Comparison of ENCODE assay signal across 8 mouse cellular contexts in the genomic region with DNA sequence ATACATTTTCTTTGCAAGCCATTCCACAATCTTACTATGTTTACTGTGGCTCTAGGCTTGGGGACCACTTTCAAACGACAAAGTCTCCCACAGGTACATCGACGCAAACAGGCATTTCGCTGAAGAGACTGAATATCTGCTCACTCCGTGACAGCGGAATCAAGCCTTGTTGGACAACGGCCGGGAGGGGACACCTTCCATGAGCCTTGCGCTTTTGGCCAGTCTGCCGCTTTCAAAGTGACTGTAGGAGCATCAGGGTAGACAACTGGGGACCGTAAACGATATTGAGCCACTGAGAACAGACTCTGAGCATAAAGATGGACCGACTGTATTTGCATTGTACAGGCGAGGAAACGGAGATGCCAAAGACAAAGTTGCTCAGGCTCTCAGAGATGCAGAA. TPM values are rescaled to one million over a fixed set of nuclear protein-coding genes. Genes with fewer than 3 reads are reported as not detected.
DNase-seq lines count a peak whose midpoint lies in the region; ATAC-seq and TF ChIP-seq lines count a peak whose summit lies in the region.

No protein-coding gene starts in this region.

- H3K9ac ChIP-seq in lung, embryonic 15.5 days, result no peak overlapping the region; the same call in 1 of the 2 replicates
- peak overlapping the region; percentile 68 for H3K9ac ChIP-seq in forebrain, embryonic 12.5 days
- no peak overlapping the region for H3K9ac ChIP-seq in intestine, postnatal 0 days (ENCODE audit: low read depth, low read length)
- no peak overlapping the region for H3K9ac ChIP-seq in neural tube, embryonic 14.5 days (replicated peaks; ENCODE audit: low read depth, low read length)

- no peak for DNase-seq in lung, postnatal 4 days
- no peak for DNase-seq in thymus, postnatal 14 days
- no peak for DNase-seq in cerebellum, adult 8-10 months
- DNase-seq in testis, postnatal 14 days (ENCODE audit: low spot score), result no peak

- peak overlapping the region; percentile 79; the same call in 1 of the 2 replicates for H3K4me3 ChIP-seq in lung, embryonic 15.5 days
- H3K4me3 ChIP-seq in forebrain, embryonic 12.5 days (replicated peaks), result peak overlapping the region; percentile 63; the same call in 1 of the 2 replicates
- H3K4me3 ChIP-seq in intestine, postnatal 0 days (ENCODE audit: low read depth, low read length), result no peak overlapping the region
- no peak overlapping the region for H3K4me3 ChIP-seq in neural tube, embryonic 14.5 days (ENCODE audit: low read depth, low read length)

- no peak for ATAC-seq in lung, embryonic 15.5 days (ENCODE audit: borderline replicate concordance, extremely low read depth, low FRiP score, low TSS enrichment)
- no peak for ATAC-seq in forebrain, embryonic 12.5 days (ENCODE audit: low FRiP score)
- ATAC-seq in intestine, postnatal 0 days, result no peak
- no peak for ATAC-seq in neural tube, embryonic 14.5 days (ENCODE audit: low read depth)

- H3K9me3 ChIP-seq in lung, embryonic 15.5 days, result no peaks in the 10 kb centered on the region
- no peaks in the 10 kb centered on the region for H3K9me3 ChIP-seq in forebrain, embryonic 12.5 days
- no peaks in the 10 kb centered on the region for H3K9me3 ChIP-seq in intestine, postnatal 0 days (ENCODE audit: control insufficient read depth)
- H3K9me3 ChIP-seq in neural tube, embryonic 14.5 days (ENCODE audit: control insufficient read depth, low read length), result no peaks in the 10 kb centered on the region

- H3K27me3 ChIP-seq in lung, embryonic 15.5 days, result no peaks in the 10 kb centered on the region
- H3K27me3 ChIP-seq in forebrain, embryonic 12.5 days, result no peaks in the 10 kb centered on the region
- H3K27me3 ChIP-seq in intestine, postnatal 0 days (replicated peaks; ENCODE audit: control insufficient read depth, insufficient read depth, low read length), result no peaks in the 10 kb centered on the region
- no peaks in the 10 kb centered on the region for H3K27me3 ChIP-seq in neural tube, embryonic 14.5 days (ENCODE audit: control insufficient read depth, insufficient read depth, low read length)

- H3K4me1 ChIP-seq in lung, embryonic 15.5 days, result peaks cover 9% of the 10 kb centered on the region
- H3K4me1 ChIP-seq in forebrain, embryonic 12.5 days, result peaks cover 14% of the 10 kb centered on the region
- H3K4me1 ChIP-seq in intestine, postnatal 0 days (replicated peaks; ENCODE audit: control insufficient read depth, insufficient read depth, low read length), result no peaks in the 10 kb centered on the region
- H3K4me1 ChIP-seq in neural tube, embryonic 14.5 days (ENCODE audit: control insufficient read depth, insufficient read depth, low read length), result no peaks in the 10 kb centered on the region

- no peak for TF ChIP-seq CTCF in intestine, postnatal 0 days (IDR thresholded peaks at IDR 0.05; ENCODE audit: low read depth)

- H3K27ac ChIP-seq in lung, embryonic 15.5 days, result no peak overlapping the region
- H3K27ac ChIP-seq in forebrain, embryonic 12.5 days, result no peak overlapping the region
- H3K27ac ChIP-seq in intestine, postnatal 0 days (ENCODE audit: low read depth, low read length), result no peak overlapping the region
- H3K27ac ChIP-seq in neural tube, embryonic 14.5 days (ENCODE audit: low read depth, low read length), result no peak overlapping the region

- 77% methylated on average over 15 of the region's 15 CpGs for WGBS in lung, embryonic 15.5 days
- 83% methylated on average over 15 of the region's 15 CpGs for WGBS in forebrain, embryonic 12.5 days
- 82% methylated on average over 15 of the region's 15 CpGs for WGBS in intestine, postnatal 0 days
- 83% methylated on average over 15 of the region's 15 CpGs for whole genome bisulfite sequencing in neural tube, embryonic 14.5 days

- 0 out of 2 replicates have a peak, but pooled peaks cover 3% of the 10 kb centered on the region for H3K36me3 ChIP-seq in lung, embryonic 15.5 days
- peaks cover 11% of the 10 kb centered on the region; the same call in 1 of the 2 replicates for H3K36me3 ChIP-seq in forebrain, embryonic 12.5 days (replicated peaks)
- no peaks in the 10 kb centered on the region; the same call in 1 of the 2 replicates for H3K36me3 ChIP-seq in intestine, postnatal 0 days (ENCODE audit: control insufficient read depth, insufficient read depth)
- no peaks in the 10 kb centered on the region for H3K36me3 ChIP-seq in neural tube, embryonic 14.5 days (ENCODE audit: control insufficient read depth, insufficient read depth, low read length)

- H3K4me2 ChIP-seq in lung, embryonic 15.5 days, result peak overlapping the region; percentile 81; the same call in 1 of the 2 replicates
- peak overlapping the region; percentile 81 for H3K4me2 ChIP-seq in forebrain, embryonic 12.5 days
- H3K4me2 ChIP-seq in intestine, postnatal 0 days (replicated peaks; ENCODE audit: low read depth), result peak overlapping the region; percentile 95
- peak overlapping the region; percentile 54; the same call in 1 of the 2 replicates for H3K4me2 ChIP-seq in neural tube, embryonic 14.5 days (ENCODE audit: low read depth, low read length)

RNA-seq across cellular contexts. Expression of a gene that starts 1.5 kb away (rescaled TPM):
- 52.3 and 54.6 TPM in 2 replicates for polyA plus RNA-seq in lung, embryonic 15.5 days (2015; fragmentation: Nextera tagmentation; extraction: Ambion mirVana)
- 52.2 and 57.2 TPM in 2 replicates for polyA plus RNA-seq in forebrain, embryonic 12.5 days (2016; fragmentation: Nextera tagmentation; extraction: Ambion mirVana)
- 18.9 and 21.1 TPM in 2 replicates for polyA plus RNA-seq in intestine, postnatal 0 days (2015; fragmentation: Nextera tagmentation; extraction: Ambion mirVana)
- polyA plus RNA-seq in neural tube, embryonic 14.5 days (2014; fragmentation: Nextera tagmentation; extraction: Ambion mirVana), result 37.1 and 38.4 TPM in 2 replicates

RNA-seq across cellular contexts. Expression of a gene that starts 54.0 kb away (rescaled TPM):
- 36.6 and 38.6 TPM in 2 replicates for polyA plus RNA-seq in lung, embryonic 15.5 days (2015; fragmentation: Nextera tagmentation; extraction: Ambion mirVana)
- polyA plus RNA-seq in forebrain, embryonic 12.5 days (2016; fragmentation: Nextera tagmentation; extraction: Ambion mirVana), result 31.0 and 31.3 TPM in 2 replicates
- 26.2 and 28.5 TPM in 2 replicates for polyA plus RNA-seq in intestine, postnatal 0 days (2015; fragmentation: Nextera tagmentation; extraction: Ambion mirVana)
- polyA plus RNA-seq in neural tube, embryonic 14.5 days (2014; fragmentation: Nextera tagmentation; extraction: Ambion mirVana), result 6.5 and 11.5 TPM in 2 replicates

Comparison
In these comparisons a context has a peak if more than half of its experiments do, and no peak if none do; other contexts are left out.
1. H3K4me3 ChIP-seq: peak in lung, embryonic 15.5 days (single experiment) and forebrain, embryonic 12.5 days (single experiment); none in intestine, postnatal 0 days (single experiment) and neural tube, embryonic 14.5 days (single experiment).
2. Peak in every context shown above with its lines, with median percentiles within 50 percentile points of each other: H3K4me2 ChIP-seq.